Mouse (Mus musculus) heart, embryonic 15.5 days (tissue): ENCODE data around the gene Dnajb6. TPM values are rescaled to one million over a fixed set of nuclear protein-coding genes. Genes with fewer than 3 reads are reported as not detected.
"Not testable (repeated sequence)": the region's sequence is repeated elsewhere in the genome, so short reads cannot be mapped to it uniquely, and the experiment has no call there.

Source experiments
- ATAC-seq: fragments of 200-750 bp; cut with Nextera tagmentation; replicated peaks from 2 replicates; pipeline ENCODE4 v1.8.0; 2017; ENCODE audit warnings: low read depth, moderate TSS enrichment; ENCODE audit not compliant: insufficient number of reproducible peaks, insufficient read depth, low FRiP score
- H3K27ac ChIP-seq: fragments of 300-500 bp; sonication (generic); 2 replicates; pipeline ENCODE4 v1.5.1; 2015; ENCODE audit warnings: mild to moderate bottlenecking, inconsistent platforms
- H3K27me3 ChIP-seq: fragments of 300-500 bp; sonication (generic); 2 replicates; pipeline ENCODE4 v1.6.1; 2015; ENCODE audit warnings: inconsistent platforms
- H3K36me3 ChIP-seq: fragments of 300-500 bp; sonication (generic); 2 replicates; pipeline ENCODE4 v1.6.1; 2015; ENCODE audit warnings: mild to moderate bottlenecking, inconsistent platforms
- H3K4me1 ChIP-seq: fragments of 300-500 bp; sonication (generic); replicated peaks from 2 replicates; pipeline ENCODE4 v1.6.1; 2015; ENCODE audit warnings: inconsistent platforms
- H3K4me2 ChIP-seq: fragments of 300-500 bp; sonication (generic); 2 replicates; pipeline ENCODE4 v1.6.1; 2015; ENCODE audit warnings: inconsistent platforms, mild to moderate bottlenecking, moderate library complexity
- H3K4me3 ChIP-seq: fragments of 300-500 bp; sonication (generic); 2 replicates; pipeline ENCODE4 v1.5.1; 2015; ENCODE audit warnings: mild to moderate bottlenecking, inconsistent platforms
- H3K9ac ChIP-seq: fragments of 300-500 bp; sonication (generic); 2 replicates; pipeline ENCODE4 v1.6.1; 2015; ENCODE audit warnings: mild to moderate bottlenecking, inconsistent platforms
- H3K9me3 ChIP-seq: fragments of 300-500 bp; sonication (generic); replicated peaks from 2 replicates; pipeline ENCODE4 v1.6.1; 2016; ENCODE audit warnings: inconsistent platforms
- WGBS: fragments of 180-500 bp; shearing (Covaris S2); methylation state at CpG from one replicate; pipeline ENCODE4 v1.1.7; 2015; ENCODE audit warnings: mixed read lengths; 5-methylcytosine and 5-hydroxymethylcytosine counted together
- polyA plus RNA-seq: library from polyadenylated mRNA; unstranded; fragments of >200 nt; fragmentation: Nextera tagmentation; extraction: Ambion mirVana; gene quantifications from 2 replicates; pipeline ENCODE4 v1.2.1, GENCODE M21; 2015

Gene Dnajb6
- polyA plus RNA-seq, 1 experiment from 2014 or later: 93.2 TPM

GRCm38 (mm10) chr5:29770935-29771334 is 35.4 kb downstream of the Dnajb6 start:
- Histone ChIP-seq H3K27me3 (no peaks in the 10 kb centered on the region), H3K36me3 (peaks cover under 1% of the 10 kb centered on the region; the same call in 1 of the 2 replicates), H3K4me3 (no peak overlapping the region), H3K27ac (no peak overlapping the region), H3K9me3 (no peaks in the 10 kb centered on the region), H3K9ac (no peak overlapping the region), H3K4me1 (peaks cover 46% of the 10 kb centered on the region), H3K4me2 (no peak overlapping the region)
- no peak for ATAC-seq
- 88% methylated on average over 1 of the region's 1 CpGs for WGBS

GRCm38 (mm10) chr5:29772038-29772437 is 36.5 kb downstream of the Dnajb6 start:
- WGBS: 49% methylated on average over 2 of the region's 2 CpGs
- Histone ChIP-seq H3K27me3 (no peaks in the 10 kb centered on the region), H3K9me3 (no peaks in the 10 kb centered on the region), H3K9ac (no peak overlapping the region), H3K4me1 (peaks cover 51% of the 10 kb centered on the region), H3K27ac (peak overlapping the region; percentile 62), H3K4me3 (no peak overlapping the region), H3K4me2 (0 out of 2 replicates have a peak overlapping the region, but pooled peaks have one; percentile 10), H3K36me3 (no peaks in the 10 kb centered on the region)
- ATAC-seq: no peak

- Histone ChIP-seq H3K36me3 (no peaks in the 10 kb centered on the region; the same call in 1 of the 2 replicates), H3K9me3 (no peaks in the 10 kb centered on the region), H3K27me3 (no peaks in the 10 kb centered on the region), H3K27ac (peak overlapping the region; percentile 62), H3K4me1 (peaks cover 52% of the 10 kb centered on the region), H3K4me3 (no peak overlapping the region), H3K4me2 (peak overlapping the region; percentile 10; the same call in 1 of the 2 replicates), H3K9ac (no peak overlapping the region)
- peak; percentile 59; the same call in 1 of the 2 replicates for ATAC-seq
- WGBS: 48% methylated on average over 4 of the region's 4 CpGs
These were observed 37.3 kb downstream of the Dnajb6 start for GRCm38 (mm10) chr5:29772651-29773330.

GRCm38 (mm10) chr5:29773460-29774150 is 38.1 kb downstream of the Dnajb6 start:
- Histone ChIP-seq H3K27me3 (no peaks in the 10 kb centered on the region), H3K9me3 (no peaks in the 10 kb centered on the region), H3K4me3 (no peak overlapping the region), H3K4me2 (no peak overlapping the region), H3K4me1 (peaks cover 57% of the 10 kb centered on the region), H3K9ac (no peak overlapping the region), H3K36me3 (no peaks in the 10 kb centered on the region; the same call in 1 of the 2 replicates), H3K27ac (peak overlapping the region; percentile 62; the same call in 1 of the 2 replicates)
- no peak for ATAC-seq
- 85% methylated on average over 13 of the region's 13 CpGs for WGBS

GRCm38 (mm10) chr5:29775437-29775836 is 39.9 kb downstream of the Dnajb6 start:
- Histone ChIP-seq H3K27me3 (no peaks in the 10 kb centered on the region), H3K9ac (no peak overlapping the region), H3K9me3 (no peaks in the 10 kb centered on the region), H3K36me3 (peaks cover 4% of the 10 kb centered on the region; the same call in 1 of the 2 replicates), H3K4me3 (no peak overlapping the region), H3K4me2 (no peak overlapping the region), H3K27ac (peak overlapping the region; percentile 63), H3K4me1 (peaks cover 59% of the 10 kb centered on the region)
- 48% methylated on average over 5 of the region's 5 CpGs for WGBS
- 0 out of 2 replicates have a peak, but pooled peaks have one; percentile 56 for ATAC-seq

GRCm38 (mm10) chr5:29778029-29778428 is 42.5 kb downstream of the Dnajb6 start:
- no peak overlapping the region for H3K4me3 ChIP-seq
- 85% methylated on average over 6 of the region's 6 CpGs for WGBS
- ATAC-seq: no peak

GRCm38 (mm10) chr5:29779733-29780132 is 44.2 kb downstream of the Dnajb6 start:
- peaks cover 25% of the 10 kb centered on the region for H3K4me1 ChIP-seq
- WGBS: 61% methylated on average over 9 of the region's 9 CpGs
- H3K9ac ChIP-seq, H3K4me2 ChIP-seq, H3K36me3 ChIP-seq, H3K27me3 ChIP-seq, H3K27ac ChIP-seq, H3K9me3 ChIP-seq, H3K4me3 ChIP-seq, ATAC-seq: not testable (repeated sequence)

More at GRCm38 (mm10) chr5:29778029-29778428, 42.5 kb downstream of the Dnajb6 start:
- no peaks in the 10 kb centered on the region for H3K27me3 ChIP-seq
- no peak overlapping the region for H3K9ac ChIP-seq
- peaks cover 41% of the 10 kb centered on the region for H3K4me1 ChIP-seq
- no peak overlapping the region for H3K27ac ChIP-seq
- peaks cover 10% of the 10 kb centered on the region for H3K36me3 ChIP-seq
- no peaks in the 10 kb centered on the region for H3K9me3 ChIP-seq
- no peak overlapping the region for H3K4me2 ChIP-seq

- Histone ChIP-seq H3K27me3 (no peaks in the 10 kb centered on the region), H3K27ac (no peak overlapping the region), H3K4me3 (no peak overlapping the region), H3K36me3 (peaks cover 10% of the 10 kb centered on the region), H3K4me2 (no peak overlapping the region), H3K4me1 (peaks cover 8% of the 10 kb centered on the region; the same call in 1 of the 2 replicates), H3K9ac (no peak overlapping the region), H3K9me3 (no peaks in the 10 kb centered on the region)
- WGBS: 96% methylated on average over 3 of the region's 3 CpGs
- ATAC-seq: no peak
These were observed 46.8 kb downstream of the Dnajb6 start for GRCm38 (mm10) chr5:29782261-29782660.

- WGBS: 86% methylated on average over 10 of the region's 13 CpGs
- not testable (repeated sequence) for H3K36me3 ChIP-seq
These were observed 49.4 kb downstream of the Dnajb6 start for GRCm38 (mm10) chr5:29784906-29785305.

GRCm38 (mm10) chr5:29785953-29786352 is 50.5 kb downstream of the Dnajb6 start:
- not testable (repeated sequence) for ATAC-seq, H3K4me2 ChIP-seq, H3K27me3 ChIP-seq, H3K9me3 ChIP-seq, H3K4me3 ChIP-seq, H3K4me1 ChIP-seq, H3K36me3 ChIP-seq, H3K27ac ChIP-seq, H3K9ac ChIP-seq
- WGBS: 96% methylated on average over 1 of the region's 11 CpGs

More at GRCm38 (mm10) chr5:29784906-29785305, 49.4 kb downstream of the Dnajb6 start:
- not testable (repeated sequence) for ATAC-seq, H3K4me1 ChIP-seq, H3K9me3 ChIP-seq, H3K27ac ChIP-seq, H3K9ac ChIP-seq, H3K4me3 ChIP-seq, H3K27me3 ChIP-seq, H3K4me2 ChIP-seq

- not testable (repeated sequence) for H3K4me3 ChIP-seq, H3K9ac ChIP-seq, H3K36me3 ChIP-seq, H3K4me2 ChIP-seq, H3K4me1 ChIP-seq, H3K9me3 ChIP-seq, ATAC-seq, H3K27ac ChIP-seq, H3K27me3 ChIP-seq
- WGBS: 88% methylated on average over 8 of the region's 8 CpGs
These were observed 59.4 kb downstream of the Dnajb6 start for GRCm38 (mm10) chr5:29794933-29795332.
